Mouse (Mus musculus) CH12.LX (cell line): Measurements from ENCODE around the gene Gm43518. TPM values are rescaled to one million over a fixed set of nuclear protein-coding genes. Genes with fewer than 3 reads are reported as not detected.

Experiments used
- DNase-seq: peaks from one replicate; pipeline ENCODE4 v3.0.0-alpha.2; 2013; ENCODE audit errors: extremely low read depth
- H3K27ac ChIP-seq: 2 replicates; pipeline ENCODE4 v1.5.1; 2012; ENCODE audit warnings: low read depth, mild to moderate bottlenecking, control low read depth, moderate library complexity; ENCODE audit not compliant: insufficient read depth
- H3K27me3 ChIP-seq: replicated peaks from 2 replicates; pipeline ENCODE3; 2012; ENCODE audit warnings: inconsistent platforms
- H3K36me3 ChIP-seq, 2 experiments: replicated peaks in 1 of 2; 2 replicates each; pipeline versions ENCODE3 to v1.6.1; 2012; ENCODE audit warnings: inconsistent platforms in 1 of 2, low read length in 1 of 2, mild to moderate bottlenecking in 1 of 2, mixed read lengths in 1 of 2, moderate library complexity in 1 of 2; ENCODE audit not compliant: control insufficient read depth in 1 of 2, insufficient read depth in 1 of 2
- H3K4me1 ChIP-seq, 2 experiments: 2 replicates each; pipeline ENCODE4 v1.6.1; 2012; ENCODE audit warnings: inconsistent platforms in 1 of 2, moderate library complexity in 1 of 2; ENCODE audit not compliant: insufficient read depth in 2 of 2, control insufficient read depth in 1 of 2
- H3K4me2 ChIP-seq: 2 replicates; pipeline ENCODE4 v1.6.1; 2012; ENCODE audit warnings: low read depth, mild to moderate bottlenecking, control low read depth; ENCODE audit not compliant: poor library complexity, insufficient read depth, severe bottlenecking
- H3K4me3 ChIP-seq, 3 experiments: fragments of 150-350 bp in 1 of 3; sonication (generic) in 1 of 3; replicated peaks in 1 of 3; 2 replicates each; pipeline versions ENCODE3 to v1.5.1; 2011 to 2012; ENCODE audit warnings: low read depth in 2 of 3, low read length in 2 of 3, mild to moderate bottlenecking in 2 of 3, moderate library complexity in 2 of 3, control low read depth in 1 of 3, improper control_type of control experiment in 1 of 3, inconsistent platforms in 1 of 3, mixed read lengths in 1 of 3; ENCODE audit not compliant: poor library complexity in 1 of 3
- H3K79me2 ChIP-seq: replicated peaks from 2 replicates; pipeline ENCODE4 v1.6.1; 2012; ENCODE audit warnings: mild to moderate bottlenecking, moderate library complexity; ENCODE audit not compliant: control insufficient read depth, poor library complexity, insufficient read depth, severe bottlenecking; ENCODE audit errors: extremely low read depth
- H3K9ac ChIP-seq: 2 replicates; pipeline ENCODE4 v1.6.1; 2012; ENCODE audit warnings: low read depth, mild to moderate bottlenecking, control low read depth, moderate library complexity; ENCODE audit not compliant: insufficient read depth
- H3K9me3 ChIP-seq: replicated peaks from 2 replicates; pipeline ENCODE3; 2012; ENCODE audit warnings: low read length, inconsistent platforms, mixed read lengths
- BHLHE40 ChIP-seq: IDR thresholded peaks from 2 replicates; pipeline ENCODE4 v1.6.1; 2011; ENCODE audit warnings: mild to moderate bottlenecking, low read depth, low read length, improper control_type of control experiment
- CHD1 ChIP-seq: IDR thresholded peaks from 2 replicates; pipeline ENCODE4 v1.6.1; 2012; ENCODE audit warnings: low read depth, low read length, improper control_type of control experiment, inconsistent platforms
- CHD2 ChIP-seq: IDR thresholded peaks from 2 replicates; pipeline ENCODE4 v1.6.1; 2011; ENCODE audit warnings: low read length, improper control_type of control experiment
- ELF1 ChIP-seq: IDR thresholded peaks from 2 replicates; pipeline ENCODE4 v1.6.1; 2014; ENCODE audit warnings: low read depth, mild to moderate bottlenecking, inconsistent platforms, low read length, improper control_type of control experiment
- GABPA ChIP-seq: IDR thresholded peaks from 2 replicates; pipeline ENCODE4 v1.6.1; 2012; ENCODE audit warnings: low read depth, low read length, improper control_type of control experiment, inconsistent platforms; ENCODE audit not compliant: insufficient replicate concordance
- JUN ChIP-seq: IDR thresholded peaks from 2 replicates; pipeline ENCODE4 v1.6.1; 2011; ENCODE audit warnings: low read depth, mild to moderate bottlenecking, low read length, improper control_type of control experiment, moderate library complexity; ENCODE audit not compliant: insufficient read depth
- JUND ChIP-seq: conservative IDR thresholded peaks from 2 replicates; pipeline ENCODE4 v1.6.1; 2011; ENCODE audit warnings: low read depth, low read length, improper control_type of control experiment
- KAT2A ChIP-seq: IDR thresholded peaks from 2 replicates; pipeline ENCODE4 v1.6.1; 2012; ENCODE audit warnings: low read length, improper control_type of control experiment, inconsistent platforms; ENCODE audit not compliant: insufficient replicate concordance
- MAFK ChIP-seq: IDR thresholded peaks from 2 replicates; pipeline ENCODE4 v1.6.1; 2011; ENCODE audit warnings: low read length, improper control_type of control experiment; ENCODE audit not compliant: insufficient replicate concordance
- MEF2A ChIP-seq: IDR thresholded peaks from 2 replicates; pipeline ENCODE4 v1.6.1; 2014; ENCODE audit warnings: low read depth, mild to moderate bottlenecking, inconsistent platforms, low read length, improper control_type of control experiment, borderline replicate concordance
- MXI1 ChIP-seq: IDR thresholded peaks from 2 replicates; pipeline ENCODE4 v1.6.1; 2011; ENCODE audit warnings: mild to moderate bottlenecking, low read depth, low read length, improper control_type of control experiment
- NELFE ChIP-seq: IDR thresholded peaks from 2 replicates; pipeline ENCODE4 v1.6.1; 2011; ENCODE audit warnings: low read depth, low read length, improper control_type of control experiment
- RAD21 ChIP-seq: IDR thresholded peaks from 2 replicates; pipeline ENCODE4 v1.6.1; 2011; ENCODE audit warnings: low read depth, mild to moderate bottlenecking, low read length, improper control_type of control experiment, moderate library complexity
- SMC3 ChIP-seq: IDR thresholded peaks from 2 replicates; pipeline ENCODE4 v1.6.1; 2011; ENCODE audit warnings: low read depth, low read length, improper control_type of control experiment
- TCF12 ChIP-seq: IDR thresholded peaks from 2 replicates; pipeline ENCODE4 v1.6.1; 2014; ENCODE audit warnings: low read depth, mild to moderate bottlenecking, inconsistent platforms, low read length, improper control_type of control experiment
- ZC3H11A ChIP-seq: IDR thresholded peaks from 2 replicates; pipeline ENCODE4 v1.6.1; 2012; ENCODE audit warnings: low read depth, mild to moderate bottlenecking, inconsistent platforms, low read length, improper control_type of control experiment
- ZNF384 ChIP-seq: IDR thresholded peaks from 2 replicates; pipeline ENCODE4 v1.6.1; 2012; ENCODE audit warnings: low read depth, low read length, improper control_type of control experiment, inconsistent platforms
- dilution Hi-C: fragments of 300-500 bp; cut with MboI; formaldehyde crosslinking; loops from 2 replicates; pipeline ENCODE4 v1.14.3; 2020; ENCODE audit warnings: low sequenced_read_pairs; ENCODE audit not compliant: extremely low pct_unique_long_range_greater_than_20kb, extremely low pct_ligation_motif_present
- in situ Hi-C: fragments of 300-500 bp; cut with MboI; formaldehyde crosslinking; loops from 3 replicates; pipeline ENCODE4 v1.14.3; 2019; ENCODE audit warnings: low sequenced_read_pairs, low pct_ligation_motif_present, low pct_unique_long_range_greater_than_20kb, mixed read lengths
- polyA plus RNA-seq: library from polyadenylated mRNA; unstranded; fragments of >175 nt; gene quantifications from 2 replicates; pipeline ENCODE4 v1.2.1, GENCODE M21; 2012; ENCODE audit warnings: low read depth; ENCODE audit not compliant: insufficient read length
- total RNA-seq, 2 experiments: library from RNA; depleted of rRNA; stranded (reverse); fragments of 300-350 nt in 1 of 2; fragments of >200 nt in 1 of 2; gene quantifications; 2 replicates each; pipeline ENCODE4 v1.2.3; 2012 to 2014

The Gm43518 gene
- total and polyA plus RNA-seq, 3 experiments: 0.87 TPM; not detected in 2

DNA sequence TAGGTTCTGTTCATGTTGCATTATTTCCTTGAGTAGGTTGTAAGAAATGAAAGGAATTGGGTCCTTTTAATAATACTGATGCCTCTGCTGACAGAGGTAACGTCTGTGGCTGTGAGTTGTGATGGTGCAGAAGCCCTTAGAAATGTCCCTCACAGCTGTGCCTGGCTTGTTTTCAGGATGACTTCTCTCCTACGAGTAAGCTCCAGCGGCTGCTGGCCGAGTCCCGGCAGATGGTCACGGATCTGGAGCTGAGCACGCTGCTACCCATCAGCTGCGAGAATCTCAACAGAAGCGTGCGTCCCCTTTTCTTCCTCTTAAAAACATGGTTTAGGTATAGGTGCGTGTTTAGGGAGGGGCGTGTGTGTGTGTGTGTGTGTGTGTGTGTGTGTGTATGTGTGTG, 33.8 kb downstream of the Gm43518 start:
- TF ChIP-seq ZNF384: no peak
- TF ChIP-seq MEF2A: no peak
- no peak for TF ChIP-seq ELF1
- TF ChIP-seq SMC3: no peak
- TF ChIP-seq TCF12: no peak
- no peak for TF ChIP-seq RAD21
- TF ChIP-seq CHD1: no peak
- no peak for TF ChIP-seq ZC3H11A
- TF ChIP-seq, all 38 proteins: peak for 0
- Histone ChIP-seq H3K79me2 (no peaks in the 10 kb centered on the region), H3K9ac (no peak overlapping the region), H3K4me1 (peaks cover 0 to 6% of the 10 kb centered on the region in 2 experiments; a peak in 2 of 4 replicates), H3K4me3 (no peak overlapping the region), H3K27ac (no peak overlapping the region), H3K4me2 (no peak overlapping the region), H3K27me3 (no peaks in the 10 kb centered on the region), H3K9me3 (no peaks in the 10 kb centered on the region), H3K36me3 (no peaks in the 10 kb centered on the region)
- in situ Hi-C loops (no loop called here), dilution Hi-C loops (no loop called here)
- DNase-seq: no peak

DNA sequence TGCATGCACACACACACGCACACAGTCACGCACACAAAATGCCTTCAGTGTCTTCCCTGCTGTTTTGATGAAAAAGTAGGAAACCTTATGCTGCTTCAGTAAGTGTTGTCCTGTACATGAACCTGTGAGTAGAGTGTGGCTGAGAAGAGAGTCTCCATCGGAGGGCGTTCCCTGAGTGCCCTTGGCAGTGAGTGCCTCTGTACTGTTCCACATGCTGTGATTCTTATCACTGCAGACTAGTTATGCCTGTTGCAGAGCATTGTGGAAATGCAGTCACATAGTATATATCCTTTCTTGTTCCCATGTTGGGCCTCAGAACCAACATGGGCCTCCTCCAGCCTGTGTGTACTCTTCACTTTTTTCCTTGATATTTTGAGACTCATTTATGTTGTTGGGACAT, 37.0 kb downstream of the Gm43518 start:
- no peak overlapping the region for H3K9ac ChIP-seq
- no peaks in the 10 kb centered on the region for H3K79me2 ChIP-seq
- dilution Hi-C loops (no loop called here), in situ Hi-C loops (no loop called here)
- no peaks in the 10 kb centered on the region for H3K27me3 ChIP-seq
- DNase-seq: no peak
- no peak for TF ChIP-seq JUN
- TF ChIP-seq NELFE: no peak
- no peak for TF ChIP-seq MEF2A
- no peak for TF ChIP-seq MAFK
- TF ChIP-seq GABPA: no peak
- TF ChIP-seq MXI1: no peak
- no peak for TF ChIP-seq JUND
- no peaks in the 10 kb centered on the region for H3K36me3 ChIP-seq
- no peak overlapping the region for H3K4me3 ChIP-seq
- H3K27ac ChIP-seq: no peak overlapping the region
- no peaks in the 10 kb centered on the region; a peak in 1 of 4 replicates for H3K4me1 ChIP-seq
- H3K4me2 ChIP-seq: no peak overlapping the region
- no peaks in the 10 kb centered on the region for H3K9me3 ChIP-seq

GRCm38 (mm10) chr5:123966759-123967158, 39.5 kb downstream of the Gm43518 start:
- no peak overlapping the region for H3K27ac ChIP-seq
- DNase-seq: no peak
- no peaks in the 10 kb centered on the region for H3K36me3 ChIP-seq
- no peaks in the 10 kb centered on the region; a peak in 1 of 4 replicates for H3K4me1 ChIP-seq
- in situ Hi-C loops (no loop called here), dilution Hi-C loops (no loop called here)
- H3K4me2 ChIP-seq: no peak overlapping the region
- no peaks in the 10 kb centered on the region for H3K27me3 ChIP-seq
- no peak for TF ChIP-seq KAT2A
- TF ChIP-seq CHD2: no peak
- TF ChIP-seq BHLHE40: no peak
- no peak overlapping the region for H3K4me3 ChIP-seq
- no peaks in the 10 kb centered on the region for H3K79me2 ChIP-seq
- no peaks in the 10 kb centered on the region for H3K9me3 ChIP-seq
- H3K9ac ChIP-seq: no peak overlapping the region
